Comparison of ENCODE assay signal across 18 mouse cellular contexts in the genomic region with DNA sequence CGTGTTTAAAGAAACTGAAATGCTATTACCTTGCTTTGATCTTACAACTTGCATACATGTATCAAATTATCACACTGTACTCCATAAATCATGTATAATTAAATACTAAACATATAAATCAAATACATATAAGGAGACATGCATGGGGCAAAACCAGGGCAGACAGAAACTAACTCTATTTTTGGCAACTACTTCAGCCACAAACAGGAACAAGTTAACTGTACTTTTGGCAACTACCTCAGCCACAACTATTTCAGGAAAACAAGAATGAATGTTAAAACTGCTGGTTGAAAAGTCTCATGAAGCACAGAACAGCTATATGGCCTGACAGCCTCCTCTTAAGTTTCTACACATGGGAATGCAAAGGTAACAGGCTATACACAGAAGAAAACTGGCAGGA. TPM values are rescaled to one million over a fixed set of nuclear protein-coding genes. Genes with fewer than 3 reads are reported as not detected.
DNase-seq lines count a peak whose midpoint lies in the region; ATAC-seq lines count a peak whose summit lies in the region.
"Had no signal": no experiment of that assay in that cellular context is flagged by ENCODE, and none has a peak within 500 bp of the region (broad histone marks: within the 10 kb centered on the region; RNA-seq: fewer than 3 reads in every experiment).

No protein-coding gene starts in this region.

- H3K27ac ChIP-seq in heart, embryonic 16.5 days (ENCODE audit: low read length): peak overlapping the region; percentile 90
- H3K27ac ChIP-seq: embryonic facial prominence, embryonic 15.5 days; hindbrain, postnatal 0 days; limb, embryonic 15.5 days; liver, embryonic 15.5 days; macrophage had no signal

- H3K4me3 ChIP-seq in heart, embryonic 16.5 days (ENCODE audit: low read length): no peak overlapping the region; the same call in 1 of the 2 replicates
- H3K4me3 ChIP-seq: embryonic facial prominence, embryonic 15.5 days; limb, embryonic 15.5 days; liver, embryonic 15.5 days had no signal

- peaks cover 8% of the 10 kb centered on the region for H3K4me1 ChIP-seq in heart, embryonic 16.5 days (ENCODE audit: control insufficient read depth, insufficient read depth, low read length)
- H3K4me1 ChIP-seq: embryonic facial prominence, embryonic 15.5 days; limb, embryonic 15.5 days; liver, embryonic 15.5 days had no signal

- H3K9ac ChIP-seq in heart, embryonic 16.5 days (ENCODE audit: low read length): peak overlapping the region; percentile 25; the same call in 1 of the 2 replicates
- H3K9ac ChIP-seq: embryonic facial prominence, embryonic 15.5 days; limb, embryonic 15.5 days; liver, embryonic 15.5 days had no signal

- intact Hi-C loops in heart, postnatal 10 days (cut with DNase I): no loop called here

- peak; percentile 28 for DNase-seq in heart, adult 11 months
- DNase-seq in heart, postnatal 10 days: no peak
- DNase-seq in 3T3-L1 (ENCODE audit: low read depth, low spot score): peak; percentile 30
- peak; percentile 27 for DNase-seq in adipocyte (ENCODE audit: low spot score)
- DNase-seq in layer of hippocampus, adult 9-11 months: no peak
- no peak for DNase-seq in urinary bladder, postnatal 25 days (ENCODE audit: low spot score)
- DNase-seq: adrenal gland, adult 8-10 months; cerebellum, postnatal 10 days; gastrocnemius, postnatal 14 days; kidney, adult 11 months; thymus, postnatal 14 days had no signal

- WGBS in heart, embryonic 16.5 days: 88% methylated on average over 1 of the region's 1 CpGs

- H3K9me3 ChIP-seq in heart, embryonic 16.5 days (replicated peaks; ENCODE audit: control insufficient read depth, low read length): no peaks in the 10 kb centered on the region
- H3K9me3 ChIP-seq: embryonic facial prominence, embryonic 15.5 days; limb, embryonic 15.5 days; liver, embryonic 15.5 days had no signal

- ATAC-seq in heart, embryonic 16.5 days (replicated peaks; ENCODE audit: extremely low read depth, insufficient read depth, low FRiP score): no peak
- ATAC-seq: hindbrain, postnatal 0 days had no signal

- peak overlapping the region; percentile 28; the same call in 1 of the 2 replicates for H3K4me2 ChIP-seq in heart, embryonic 16.5 days (ENCODE audit: low read depth, low read length)
- H3K4me2 ChIP-seq: embryonic facial prominence, embryonic 15.5 days; limb, embryonic 15.5 days; liver, embryonic 15.5 days; midbrain, embryonic 11.5 days had no signal

- H3K27me3 ChIP-seq in heart, embryonic 16.5 days (ENCODE audit: control insufficient read depth, insufficient read depth, low read length): no peaks in the 10 kb centered on the region
- H3K27me3 ChIP-seq: embryonic facial prominence, embryonic 15.5 days; limb, embryonic 15.5 days; liver, embryonic 15.5 days had no signal

- peaks cover 52% of the 10 kb centered on the region for H3K36me3 ChIP-seq in heart, embryonic 16.5 days (ENCODE audit: control insufficient read depth, insufficient read depth)

RNA-seq across cellular contexts. Expression of gene Actr3, which starts 40.1 kb away (rescaled TPM):
- 100 to 1,000 TPM; 270 to 287 TPM for total RNA-seq in heart, postnatal 10 days (2021)
- 310 and 348 TPM in 2 replicates for polyA plus RNA-seq in heart, embryonic 16.5 days (2015; fragmentation: Nextera tagmentation; extraction: Ambion mirVana)

Comparison
In these comparisons a context has a peak if more than half of its experiments do, and no peak if none do; other contexts are left out.
1. DNase-seq: peak in heart, adult 11 months (single experiment), 3T3-L1 (single experiment) and adipocyte (single experiment); none in heart, postnatal 10 days (0 of 2), layer of hippocampus, adult 9-11 months (single experiment) and urinary bladder, postnatal 25 days (single experiment).